Mouse (Mus musculus) intestine, postnatal 0 days (tissue): ENCODE measurements around the gene Akap8. TPM values are rescaled to one million over a fixed set of nuclear protein-coding genes. Genes with fewer than 3 reads are reported as not detected.
A peak's percentile ranks its signal among the peaks of the same experiment; 100 is the strongest.

Experiments
- ATAC-seq: fragments of 200-750 bp; cut with Nextera tagmentation; 2 replicates; pipeline ENCODE4 v1.8.0; 2017; ENCODE audit warnings: mild to moderate bottlenecking, moderate TSS enrichment, moderate library complexity
- H3K27ac ChIP-seq: fragments of 300-500 bp; sonication (generic); 2 replicates; pipeline ENCODE4 v1.5.1; 2014; ENCODE audit warnings: mild to moderate bottlenecking, low read depth, low read length, moderate library complexity
- H3K27me3 ChIP-seq: fragments of 300-500 bp; sonication (generic); replicated peaks from 2 replicates; pipeline ENCODE4 v1.6.1; 2014; ENCODE audit warnings: low read length, mixed read lengths; ENCODE audit not compliant: control insufficient read depth, insufficient read depth
- H3K36me3 ChIP-seq: fragments of 300-500 bp; sonication (generic); 2 replicates; pipeline ENCODE4 v1.6.1; 2014; ENCODE audit warnings: mild to moderate bottlenecking, moderate library complexity; ENCODE audit not compliant: control insufficient read depth, insufficient read depth
- H3K4me1 ChIP-seq: fragments of 300-500 bp; sonication (generic); replicated peaks from 2 replicates; pipeline ENCODE4 v1.6.1; 2014; ENCODE audit warnings: antibody characterized with exemption, low read length, mixed read lengths; ENCODE audit not compliant: control insufficient read depth, insufficient read depth
- H3K4me2 ChIP-seq: fragments of 300-500 bp; sonication (generic); replicated peaks from 2 replicates; pipeline ENCODE4 v1.6.1; 2014; ENCODE audit warnings: low read depth, mild to moderate bottlenecking, moderate library complexity
- H3K4me3 ChIP-seq: fragments of 300-500 bp; sonication (generic); 2 replicates; pipeline ENCODE4 v1.5.1; 2014; ENCODE audit warnings: low read depth, low read length
- H3K9ac ChIP-seq: fragments of 300-500 bp; sonication (generic); 2 replicates; pipeline ENCODE4 v1.6.1; 2014; ENCODE audit warnings: mild to moderate bottlenecking, low read depth, low read length
- H3K9me3 ChIP-seq: fragments of 300-500 bp; sonication (generic); 2 replicates; pipeline ENCODE4 v1.6.1; 2016; ENCODE audit warnings: mixed run types; ENCODE audit not compliant: control insufficient read depth
- CTCF ChIP-seq: sonication (generic); IDR thresholded peaks from 2 replicates; pipeline ENCODE4 v1.5.1; 2016; ENCODE audit warnings: low read depth, mild to moderate bottlenecking, control low read depth, antibody characterized with exemption, moderate library complexity
- WGBS: fragments of 180-500 bp; shearing (Covaris S2); extraction: QIAGEN DNeasy Blood & Tissue Kit; methylation state at CpG from one replicate; pipeline ENCODE4 v1.1.7; 2014; 5-methylcytosine and 5-hydroxymethylcytosine counted together
- polyA plus RNA-seq: library from polyadenylated mRNA; unstranded; fragments of >200 nt; fragmentation: Nextera tagmentation; extraction: Ambion mirVana; gene quantifications from 2 replicates; pipeline ENCODE4 v1.2.1, GENCODE M21; 2015

Akap8 gene
- polyA plus RNA-seq, 1 experiment from 2014 or later, result 18.3 TPM

DNA sequence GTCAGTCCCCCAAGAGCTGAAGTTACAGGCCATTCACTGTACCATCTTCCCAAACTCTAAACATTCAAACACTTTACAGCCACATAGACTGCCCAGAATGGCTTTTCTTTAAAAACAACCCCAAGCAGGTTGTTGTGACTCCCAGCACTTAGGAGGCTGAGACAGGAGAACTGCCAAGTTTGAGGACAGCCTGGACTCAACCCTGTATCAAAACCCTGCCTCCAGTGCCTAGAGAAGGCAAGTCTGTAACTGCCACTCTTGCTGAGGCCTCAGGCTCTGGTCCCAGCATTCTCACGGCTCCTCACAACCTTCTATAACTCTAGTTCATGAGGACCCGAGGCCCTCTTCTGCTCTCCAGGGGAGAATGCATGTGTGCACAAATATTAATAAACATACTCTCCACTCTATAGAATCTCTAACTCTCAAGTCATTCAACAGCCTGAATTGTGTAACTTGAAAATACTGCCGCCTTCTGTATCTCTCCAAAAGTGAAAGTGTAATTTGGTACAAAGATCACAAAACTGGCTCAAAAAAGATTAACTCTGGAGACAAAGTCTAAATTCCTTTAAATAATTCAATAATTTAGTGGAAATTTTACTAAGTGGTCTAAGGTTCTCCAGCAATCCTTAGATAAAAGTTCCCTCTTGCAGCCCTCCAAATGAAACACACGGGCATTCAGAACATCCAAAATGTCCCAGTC, 39.3 kb downstream of the Akap8 start:
- WGBS, result 32% methylated on average over 4 of the region's 4 CpGs
- H3K4me3 ChIP-seq, result no peak overlapping the region
- no peak for TF ChIP-seq CTCF
- peaks cover 3% of the 10 kb centered on the region; the same call in 1 of the 2 replicates for H3K4me1 ChIP-seq
- H3K27ac ChIP-seq, result no peak overlapping the region
- no peaks in the 10 kb centered on the region for H3K27me3 ChIP-seq
- H3K4me2 ChIP-seq, result peak overlapping the region; percentile 38
- ATAC-seq, result no peak
- no peaks in the 10 kb centered on the region for H3K9me3 ChIP-seq
- no peaks in the 10 kb centered on the region for H3K36me3 ChIP-seq
- no peak overlapping the region for H3K9ac ChIP-seq

DNA sequence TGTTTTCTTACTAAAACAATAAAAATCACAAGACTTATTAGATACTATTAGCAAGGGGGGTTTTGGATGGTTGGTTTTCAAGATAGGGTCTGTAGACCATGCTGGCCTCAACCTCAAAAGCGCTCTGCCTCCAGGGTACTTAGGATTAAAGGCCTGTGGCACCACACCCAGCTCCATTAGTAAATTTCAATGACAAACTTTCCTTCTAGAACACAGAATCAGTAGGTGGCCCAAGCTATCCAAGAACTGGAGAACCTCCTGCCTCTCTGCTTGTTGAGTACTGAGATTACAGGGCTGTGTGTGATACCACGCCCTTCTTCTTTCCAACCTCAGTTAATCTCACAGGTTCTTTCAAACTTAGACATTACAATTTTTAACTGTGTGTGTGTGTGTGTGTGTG, 39.9 kb downstream of the Akap8 start:
- ATAC-seq, result no peak
- Histone ChIP-seq H3K9ac (no peak overlapping the region), H3K4me2 (no peak overlapping the region)

DNA sequence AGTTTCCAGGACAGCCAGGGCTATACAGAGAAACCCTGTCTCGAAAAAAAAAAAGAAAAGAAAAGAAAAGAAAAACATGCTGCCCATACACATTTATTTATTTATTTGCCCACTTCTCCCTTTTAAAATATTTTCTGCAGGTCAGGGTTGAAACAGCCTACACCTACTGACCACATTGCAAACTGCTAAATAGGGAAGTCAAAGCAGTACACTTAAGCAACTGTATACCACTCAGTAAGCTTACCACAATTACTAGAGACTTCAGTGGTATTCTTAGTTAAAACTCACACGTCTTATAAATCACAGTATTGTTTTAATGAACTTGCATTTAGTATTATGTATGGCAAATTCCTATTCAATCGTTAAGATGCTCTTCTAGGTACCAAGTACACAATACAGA, 40.5 kb downstream of the Akap8 start:
- no peak for TF ChIP-seq CTCF
- no peak for ATAC-seq
- no peaks in the 10 kb centered on the region for H3K36me3 ChIP-seq
- no peak overlapping the region for H3K27ac ChIP-seq
- H3K9ac ChIP-seq, result no peak overlapping the region
- no peaks in the 10 kb centered on the region for H3K27me3 ChIP-seq
- 81% methylated on average over 3 of the region's 3 CpGs for WGBS
- no peaks in the 10 kb centered on the region for H3K9me3 ChIP-seq
- no peak overlapping the region for H3K4me2 ChIP-seq
- peaks cover 6% of the 10 kb centered on the region for H3K4me1 ChIP-seq
- H3K4me3 ChIP-seq, result no peak overlapping the region

More for the DNA sequence above, 39.9 kb downstream of the Akap8 start:
- Histone ChIP-seq H3K27me3 (no peaks in the 10 kb centered on the region), H3K4me3 (no peak overlapping the region), H3K9me3 (no peaks in the 10 kb centered on the region), H3K27ac (no peak overlapping the region), H3K36me3 (no peaks in the 10 kb centered on the region), H3K4me1 (peaks cover 3% of the 10 kb centered on the region)
- no peak for TF ChIP-seq CTCF
- WGBS, result 93% methylated on average over 2 of the region's 2 CpGs

DNA sequence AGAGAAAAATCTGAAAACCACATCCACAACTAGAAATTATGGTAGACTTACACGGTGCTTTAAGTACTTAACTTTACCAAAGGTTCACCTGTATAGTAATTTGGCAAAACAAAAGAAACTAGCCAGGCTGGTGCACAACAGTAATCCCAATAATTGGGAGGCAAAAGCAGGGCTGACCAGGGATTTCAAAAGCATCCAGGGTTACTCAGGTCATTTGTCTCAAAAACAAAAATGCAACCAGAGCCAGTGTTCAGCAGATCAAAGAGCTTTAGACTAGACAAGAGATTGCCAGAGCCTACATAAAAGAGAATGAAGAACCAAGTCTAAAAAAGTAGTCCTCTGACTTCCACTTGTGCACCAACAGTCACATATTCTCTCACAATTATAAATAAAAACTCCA, 43.8 kb downstream of the Akap8 start:
- TF ChIP-seq CTCF, result no peak
- H3K27ac ChIP-seq, result no peak overlapping the region
- H3K4me1 ChIP-seq, result peaks cover 6% of the 10 kb centered on the region
- H3K36me3 ChIP-seq, result no peaks in the 10 kb centered on the region
- H3K4me2 ChIP-seq, result no peak overlapping the region
- no peaks in the 10 kb centered on the region for H3K9me3 ChIP-seq
- no peak for ATAC-seq
- H3K4me3 ChIP-seq, result no peak overlapping the region
- WGBS, result 81% methylated on average over 1 of the region's 1 CpGs
- H3K27me3 ChIP-seq, result no peaks in the 10 kb centered on the region
- H3K9ac ChIP-seq, result no peak overlapping the region

GRCm38 (mm10) chr17:32275568-32275967, 45.5 kb downstream of the Akap8 start:
- Histone ChIP-seq H3K4me3 (no peak overlapping the region), H3K27me3 (no peaks in the 10 kb centered on the region), H3K36me3 (no peaks in the 10 kb centered on the region), H3K9me3 (no peaks in the 10 kb centered on the region), H3K9ac (no peak overlapping the region), H3K4me1 (peaks cover 3% of the 10 kb centered on the region; the same call in 1 of the 2 replicates), H3K27ac (no peak overlapping the region), H3K4me2 (no peak overlapping the region)
- no peak for ATAC-seq
- no peak for TF ChIP-seq CTCF
- WGBS, result 53% methylated on average over 3 of the region's 3 CpGs

- WGBS, result 85% methylated on average over 7 of the region's 7 CpGs
- TF ChIP-seq CTCF, result no peak
- Histone ChIP-seq H3K27ac (no peak overlapping the region), H3K36me3 (no peaks in the 10 kb centered on the region), H3K9ac (no peak overlapping the region), H3K27me3 (no peaks in the 10 kb centered on the region), H3K4me1 (no peaks in the 10 kb centered on the region), H3K4me2 (no peak overlapping the region), H3K9me3 (no peaks in the 10 kb centered on the region), H3K4me3 (no peak overlapping the region)
- ATAC-seq, result no peak
Measured at GRCm38 (mm10) chr17:32269151-32269550, 51.9 kb downstream of the Akap8 start.

- Histone ChIP-seq H3K36me3 (no peaks in the 10 kb centered on the region), H3K27me3 (no peaks in the 10 kb centered on the region), H3K9ac (no peak overlapping the region), H3K4me1 (no peaks in the 10 kb centered on the region), H3K9me3 (no peaks in the 10 kb centered on the region), H3K4me2 (no peak overlapping the region), H3K27ac (no peak overlapping the region), H3K4me3 (no peak overlapping the region)
- TF ChIP-seq CTCF, result no peak
- 81% methylated on average over 3 of the region's 3 CpGs for WGBS
- ATAC-seq, result no peak
Measured at GRCm38 (mm10) chr17:32268540-32268960, 52.5 kb downstream of the Akap8 start.
